Mouse (Mus musculus): ENCODE data around the gene Scn4b. TPM values are rescaled to one million over a fixed set of nuclear protein-coding genes. Genes with fewer than 3 reads are reported as not detected.
A peak's percentile ranks its signal among the peaks of the same experiment; 100 is the strongest.

The Scn4b gene
- polyA plus RNA-seq, 1 experiment: not detected

DNA sequence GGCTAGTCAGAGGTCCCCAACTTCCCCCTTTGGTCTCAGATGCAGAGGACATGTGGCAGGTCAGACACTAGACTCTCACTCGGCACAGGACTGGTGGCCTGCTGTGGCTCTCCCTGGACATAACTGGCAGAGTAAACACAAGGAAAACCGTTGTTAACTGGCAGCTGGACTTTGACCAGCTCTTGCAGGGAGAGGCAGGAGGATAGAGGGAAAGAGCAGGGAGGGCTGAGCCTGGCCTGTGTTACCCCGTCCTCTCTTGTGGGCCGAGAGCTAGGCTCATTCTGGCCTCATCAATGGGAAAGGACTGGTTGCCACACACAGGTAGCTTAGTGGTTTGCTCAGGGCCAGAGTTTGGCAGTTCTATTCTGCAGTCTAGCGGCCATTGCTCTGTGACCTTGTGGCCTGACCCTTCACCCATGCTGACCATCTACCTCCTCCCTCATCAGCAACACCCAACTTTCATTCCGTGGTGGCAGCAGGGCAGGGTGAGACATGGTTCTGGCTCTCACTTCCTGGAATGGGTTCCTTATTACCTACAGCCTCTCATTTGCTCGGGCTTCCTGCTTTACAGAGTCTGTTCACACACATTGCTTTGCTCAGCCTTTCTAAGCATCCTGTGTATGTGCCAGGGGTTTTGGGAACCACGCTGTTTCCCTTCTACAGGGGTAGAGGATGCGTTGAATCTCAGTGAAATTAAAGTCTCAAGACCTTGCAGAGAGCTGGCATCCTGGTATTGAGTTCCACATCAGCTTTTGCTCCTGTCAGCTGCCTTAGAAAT, 64.0 kb downstream of the Scn4b start:
- peaks cover 70% of the 10 kb centered on the region for H3K27me3 ChIP-seq (replicated peaks)
- H3K36me3 ChIP-seq (replicated peaks; ENCODE audit: low read length): no peaks in the 10 kb centered on the region
- peaks cover 17% of the 10 kb centered on the region for H3K4me1 ChIP-seq
- TF ChIP-seq FLI1 (IDR thresholded peaks at IDR 0.05; ENCODE audit: low read length): no peak
- no peak for TF ChIP-seq GATA1 (IDR thresholded peaks at IDR 0.05; ENCODE audit: borderline replicate concordance, low read length)
- no peaks in the 10 kb centered on the region for H3K9me3 ChIP-seq
- peak overlapping the region; percentile 21 for H3K4me3 ChIP-seq (replicated peaks)

Other genes starting within 250 kb of the Scn4b start
- gene Atp5l, start 217.7 kb upstream of the Scn4b start, polyA plus RNA-seq (2012; ENCODE audit: insufficient read depth, low replicate concordance): 26.7 and 39.7 TPM in 2 replicates
- gene Ube4a, start 172.8 kb upstream of the Scn4b start, polyA plus RNA-seq (2012; ENCODE audit: insufficient read depth, low replicate concordance): 0.76 and 2.0 TPM in 2 replicates
- gene Cd3g, start 158.0 kb upstream of the Scn4b start, polyA plus RNA-seq (2012; ENCODE audit: insufficient read depth, low replicate concordance): not detected in 2 replicates
- gene Cd3d, start 156.6 kb upstream of the Scn4b start, polyA plus RNA-seq (2012; ENCODE audit: insufficient read depth, low replicate concordance): not detected in 2 replicates
- not detected in 2 replicates for gene Cd3e, start 128.8 kb upstream of the Scn4b start, polyA plus RNA-seq (2012; ENCODE audit: insufficient read depth, low replicate concordance)
- not detected in 2 replicates for gene Mpzl2, start 98.6 kb upstream of the Scn4b start, polyA plus RNA-seq (2012; ENCODE audit: insufficient read depth, low replicate concordance)
- not detected in 2 replicates for gene Mpzl3, start 83.2 kb upstream of the Scn4b start, polyA plus RNA-seq (2012; ENCODE audit: insufficient read depth, low replicate concordance)
- gene Jaml, start 59.2 kb upstream of the Scn4b start, polyA plus RNA-seq (2012; ENCODE audit: insufficient read depth, low replicate concordance): 0.40 TPM in 1 of 2 replicates, not detected in the other
- 0.09 TPM in 1 of 2 replicates, not detected in the other for gene Scn2b, start 20.6 kb upstream of the Scn4b start, polyA plus RNA-seq (2012; ENCODE audit: insufficient read depth, low replicate concordance)
- 0.13 TPM in 1 of 2 replicates, not detected in the other for gene BC049352, start 43.6 kb downstream of the Scn4b start, polyA plus RNA-seq (2012; ENCODE audit: insufficient read depth, low replicate concordance)
- gene Tmprss4, start 65.7 kb downstream of the Scn4b start, polyA plus RNA-seq (2012; ENCODE audit: insufficient read depth, low replicate concordance): not detected in 2 replicates
- 4.8 and 7.7 TPM in 2 replicates for gene Il10ra, start 130.8 kb downstream of the Scn4b start, polyA plus RNA-seq (2012; ENCODE audit: insufficient read depth, low replicate concordance)
- gene Tmprss13, start 180.7 kb downstream of the Scn4b start, polyA plus RNA-seq (2012; ENCODE audit: insufficient read depth, low replicate concordance): 0.02 TPM in 1 of 2 replicates, not detected in the other
- not detected in 2 replicates for gene Fxyd6, start 231.8 kb downstream of the Scn4b start, polyA plus RNA-seq (2012; ENCODE audit: insufficient read depth, low replicate concordance)

All from megakaryocyte, embryonic 14.5 days (primary cell).